Mouse (Mus musculus) midbrain, embryonic 14.5 days (tissue): ENCODE measurements around the gene Ppp2ca. TPM values are rescaled to one million over a fixed set of nuclear protein-coding genes. Genes with fewer than 3 reads are reported as not detected.

Experiments
- microRNA-seq: library from miRNA; unstranded; fragments of <30 nt; microRNA quantifications from one replicate; pipeline ENCODE4, GENCODE M21; 2016
- polyA plus RNA-seq: library from polyadenylated mRNA; unstranded; fragments of >200 nt; fragmentation: Nextera tagmentation; extraction: Ambion mirVana; gene quantifications from 2 replicates; pipeline ENCODE4 v1.2.1, GENCODE M21; 2014

Gene Ppp2ca
- polyA plus RNA-seq, 1 experiment from 2014 or later: 162 TPM

Small RNAs within 50 kb of the gene (microRNA-seq; reads per million reads assigned to microRNA genes)
- gene Gm24157 (not detected), gene Mir3061 (31.2 reads per million, percentile 44 among the genes with 10 or more reads in this experiment)

Other genes starting within 250 kb of the Ppp2ca start
- 0.28 and 0.30 TPM in 2 replicates for gene Jade2, start 241.0 kb upstream of the Ppp2ca start, polyA plus RNA-seq
- 102 and 125 TPM in 2 replicates for gene Cdkn2aipnl, start 131.0 kb upstream of the Ppp2ca start, polyA plus RNA-seq
- 183 and 186 TPM in 2 replicates for gene Ube2b, start 97.9 kb upstream of the Ppp2ca start, polyA plus RNA-seq
- 28.8 and 32.9 TPM in 2 replicates for gene Cdkl3, start 94.5 kb upstream of the Ppp2ca start, polyA plus RNA-seq
- gene Olfr1373, start 46.8 kb downstream of the Ppp2ca start, polyA plus RNA-seq: not detected in 2 replicates
- gene Olfr1371, start 115.3 kb downstream of the Ppp2ca start, polyA plus RNA-seq: not detected in 2 replicates
- 1,139 and 1,189 TPM in 2 replicates for gene Skp1a, start 133.3 kb downstream of the Ppp2ca start, polyA plus RNA-seq
- 2.8 and 5.8 TPM in 2 replicates for gene Tcf7, start 184.3 kb downstream of the Ppp2ca start, polyA plus RNA-seq